Mouse (Mus musculus) NIH3T3 (cell line): Measurements from ENCODE around the gene Tmem184a.

ENCODE experiments used
- DNase-seq: peaks from one replicate; pipeline ENCODE4 v3.0.0-alpha.2; 2012; ENCODE audit warnings: low read depth

Tmem184a gene

GRCm38 (mm10) chr5:139792966-139793337, 26.8 kb downstream of the Tmem184a start:
- DNase-seq = peak; percentile 32

DNA sequence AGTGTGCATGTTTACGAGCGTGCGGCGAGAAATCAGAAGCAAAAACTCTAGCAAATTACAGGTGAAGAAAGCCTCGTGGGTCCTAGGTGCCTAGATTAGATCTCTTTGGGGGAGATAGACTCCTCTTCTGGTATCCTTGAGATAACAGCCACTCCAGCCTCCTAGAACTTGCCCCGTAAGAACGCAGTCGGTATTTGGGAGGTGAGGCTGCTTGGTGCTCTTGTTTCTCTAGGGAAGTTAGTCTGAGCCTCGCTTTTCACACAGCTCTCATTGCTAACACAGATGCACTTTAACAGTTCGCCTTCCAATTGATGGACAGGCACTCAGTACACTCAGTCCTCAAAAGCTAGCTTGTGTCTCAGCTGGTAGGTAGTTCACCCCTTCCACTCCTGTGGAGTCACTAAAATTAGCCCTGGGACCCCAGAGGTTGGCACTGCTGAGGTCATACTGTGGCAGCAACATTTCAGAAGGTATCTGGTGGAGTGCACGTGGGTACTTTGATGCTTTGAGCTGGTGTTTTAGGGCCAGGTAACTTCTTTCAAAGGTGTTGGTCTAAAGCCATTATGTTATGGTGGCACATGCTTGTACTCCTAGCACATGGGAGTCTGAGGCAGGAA, 27.4 kb downstream of the Tmem184a start:
- DNase-seq = no peak

- peak; percentile 99 for DNase-seq
These were observed 28.2 kb downstream of the Tmem184a start, which contains the start of gene Mafk for GRCm38 (mm10) chr5:139791227-139792158. Gene Mafk, plus strand, starts transcription at chr5:139791513.

DNA sequence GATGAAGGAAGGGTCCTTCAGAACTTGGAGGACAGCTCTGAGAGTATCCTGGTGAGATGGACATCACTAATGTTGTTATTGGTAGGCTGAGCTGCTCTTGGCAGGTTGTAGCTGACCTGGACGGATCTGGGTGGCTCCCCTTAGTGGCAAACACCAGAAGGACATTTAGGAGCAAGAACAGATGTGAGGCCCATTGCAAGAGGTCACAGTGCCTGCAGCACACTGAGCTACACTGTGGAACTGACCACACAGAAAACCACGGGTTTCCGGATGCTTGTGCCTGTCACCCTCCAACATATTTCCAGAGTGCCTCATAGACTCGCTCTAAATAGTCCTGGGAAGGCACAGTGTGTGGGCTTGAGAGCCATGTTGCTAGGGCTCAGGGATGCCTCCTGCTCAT, 30.3 kb downstream of the Tmem184a start:
- DNase-seq = no peak

GRCm38 (mm10) chr5:139781406-139781805, 38.3 kb downstream of the Tmem184a start:
- DNase-seq = no peak

DNA sequence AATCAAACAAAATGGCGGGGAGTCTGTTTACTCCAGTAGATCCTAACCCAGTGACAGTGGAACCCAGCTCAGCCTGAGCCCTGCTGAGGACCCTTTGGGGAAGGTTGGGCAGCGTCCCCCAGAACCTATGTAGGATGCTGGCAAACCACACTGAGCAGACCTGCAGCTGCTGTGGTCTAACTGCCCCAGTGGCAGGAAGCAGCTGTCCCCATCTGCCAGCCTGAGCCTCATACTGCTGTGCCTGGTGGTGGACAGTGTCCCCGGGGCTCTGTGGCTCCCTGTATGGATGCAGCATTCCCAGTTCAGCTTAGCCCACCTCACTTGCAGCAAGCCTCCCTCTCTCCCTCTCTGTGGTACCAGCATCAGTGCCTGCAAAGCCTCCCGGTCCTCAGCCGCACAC, 42.8 kb downstream of the Tmem184a start:
- DNase-seq = no peak

GRCm38 (mm10) chr5:139775216-139775926, 44.3 kb downstream of the Tmem184a start, which contains the start of gene Ints1:
Gene Ints1, minus strand, starts transcription at chr5:139775674.
- peak; percentile 98 for DNase-seq

GRCm38 (mm10) chr5:139768216-139768615, 51.5 kb downstream of the Tmem184a start:
- no peak for DNase-seq

DNA sequence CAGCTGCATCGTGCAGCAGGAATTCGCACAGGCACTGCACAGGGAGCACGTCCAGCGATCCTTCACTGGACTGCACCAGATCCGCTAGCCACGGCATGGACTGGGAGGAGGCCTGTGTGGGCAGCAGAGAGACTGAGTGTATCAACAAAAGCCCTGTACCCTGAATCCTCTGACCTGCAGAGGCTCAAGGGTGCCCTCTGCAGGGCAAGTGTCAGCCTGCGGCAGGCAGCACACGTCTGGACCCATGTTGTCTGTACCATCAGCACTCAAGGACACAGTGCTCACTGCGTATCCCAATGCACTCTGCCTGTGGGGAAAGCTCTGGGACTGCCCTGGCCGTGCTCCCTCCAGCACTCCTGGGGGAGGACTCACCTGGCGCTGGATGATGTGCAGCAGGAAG, 55.4 kb downstream of the Tmem184a start:
- DNase-seq = peak; percentile 58

DNA sequence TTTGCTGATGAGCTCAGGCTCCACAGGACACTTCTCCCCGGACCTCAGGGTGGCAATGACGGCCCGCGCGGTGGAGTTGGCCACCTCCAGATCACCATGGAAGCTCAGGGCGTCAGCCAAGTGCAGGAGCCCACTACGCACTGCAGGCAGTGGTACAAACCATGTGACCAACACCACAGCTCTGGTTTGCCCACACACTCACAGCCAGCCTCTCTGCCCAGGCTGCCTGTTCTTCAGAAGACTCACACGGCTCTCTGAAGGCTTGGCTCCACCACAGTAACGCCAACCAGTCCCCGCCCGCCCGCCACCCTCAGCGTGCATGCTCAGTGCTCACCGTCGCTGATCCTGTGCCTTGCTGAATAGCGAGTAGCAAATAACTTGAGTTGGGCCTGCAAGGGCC, 61.6 kb downstream of the Tmem184a start:
- DNase-seq = no peak

DNA sequence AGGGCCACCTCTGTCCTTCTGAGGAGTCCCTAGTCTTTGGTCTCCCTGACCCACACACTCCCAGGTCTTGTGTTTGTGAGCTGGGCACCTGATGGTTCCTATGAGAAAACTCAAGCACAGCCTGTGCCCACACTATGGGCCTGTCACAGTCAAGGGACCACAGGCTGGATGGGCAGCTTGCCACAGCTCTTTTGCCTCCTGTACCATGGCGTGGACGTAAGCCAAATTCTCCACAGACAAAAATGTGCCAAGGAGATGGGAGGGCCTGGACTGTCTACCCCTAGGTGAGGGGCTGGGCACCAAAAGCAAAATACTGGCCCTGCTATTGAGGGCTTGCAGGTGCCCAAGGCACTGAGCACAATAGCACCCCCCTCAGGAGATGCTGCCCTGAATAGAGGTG, 63.1 kb downstream of the Tmem184a start:
- no peak for DNase-seq

- DNase-seq = no peak
These were observed 63.6 kb downstream of the Tmem184a start for GRCm38 (mm10) chr5:139756135-139756534.

- DNase-seq = peak; percentile 73
These were observed 65.0 kb downstream of the Tmem184a start for GRCm38 (mm10) chr5:139754753-139755152.
